Mouse (Mus musculus): ENCODE measurements around the gene Mrpl54. TPM values are rescaled to one million over a fixed set of nuclear protein-coding genes. Genes with fewer than 3 reads are reported as not detected.
"Not testable (repeated sequence)": the region's sequence is repeated elsewhere in the genome, so short reads cannot be mapped to it uniquely, and the experiment has no call there.

Gene Mrpl54
- total RNA-seq, 2 experiments from 2014 or later, result 106 to 116 TPM

DNA sequence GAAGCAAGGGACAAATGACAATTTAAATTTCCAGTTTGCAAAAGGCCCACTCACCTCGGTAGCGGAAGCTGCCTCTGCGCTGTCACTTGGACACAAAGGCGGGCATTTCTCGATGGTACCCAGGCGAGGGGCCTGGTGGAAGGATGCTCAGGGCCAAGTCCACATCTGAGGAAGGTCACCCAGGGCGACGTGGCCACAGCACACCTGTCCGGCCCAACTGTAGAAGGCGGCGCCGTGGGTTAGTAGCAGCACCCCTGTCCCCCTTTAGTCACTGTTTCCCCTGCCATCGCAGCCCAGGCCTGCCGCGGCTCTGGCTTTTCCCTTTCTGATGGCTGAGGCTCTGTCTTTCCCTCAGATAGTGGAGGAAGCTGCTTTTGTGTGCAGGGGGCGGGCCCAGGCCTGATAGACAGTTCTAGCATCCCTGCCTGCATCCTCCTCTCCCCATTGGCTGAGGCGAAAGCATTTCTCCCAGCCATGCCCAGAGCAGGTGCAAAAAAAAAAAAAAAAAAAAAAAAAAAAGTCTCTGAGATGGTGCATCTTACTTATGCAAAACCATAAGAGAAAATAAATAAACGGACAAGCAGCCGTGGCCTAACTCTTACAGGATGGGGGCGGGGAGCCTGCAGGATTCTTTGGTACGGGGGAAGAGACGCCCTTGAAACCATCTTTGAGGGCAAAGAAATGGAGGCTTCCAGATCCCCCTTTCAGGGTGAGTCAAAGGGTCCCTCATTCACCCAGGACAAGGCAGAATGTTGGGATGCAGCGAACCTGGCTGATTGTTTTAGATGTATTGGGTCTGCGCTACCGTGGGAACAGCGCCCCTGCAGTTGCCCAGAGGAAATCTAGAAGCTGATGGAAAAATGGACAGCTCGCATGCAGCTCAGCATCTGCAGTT is 36.0 kb downstream of the Mrpl54 start, which contains the start of gene Atcay:
Gene Atcay, minus strand, starts transcription at position 396 of the 895 bp plus-strand sequence.
- no peak for DNase-seq (ENCODE audit: low spot score)

DNA sequence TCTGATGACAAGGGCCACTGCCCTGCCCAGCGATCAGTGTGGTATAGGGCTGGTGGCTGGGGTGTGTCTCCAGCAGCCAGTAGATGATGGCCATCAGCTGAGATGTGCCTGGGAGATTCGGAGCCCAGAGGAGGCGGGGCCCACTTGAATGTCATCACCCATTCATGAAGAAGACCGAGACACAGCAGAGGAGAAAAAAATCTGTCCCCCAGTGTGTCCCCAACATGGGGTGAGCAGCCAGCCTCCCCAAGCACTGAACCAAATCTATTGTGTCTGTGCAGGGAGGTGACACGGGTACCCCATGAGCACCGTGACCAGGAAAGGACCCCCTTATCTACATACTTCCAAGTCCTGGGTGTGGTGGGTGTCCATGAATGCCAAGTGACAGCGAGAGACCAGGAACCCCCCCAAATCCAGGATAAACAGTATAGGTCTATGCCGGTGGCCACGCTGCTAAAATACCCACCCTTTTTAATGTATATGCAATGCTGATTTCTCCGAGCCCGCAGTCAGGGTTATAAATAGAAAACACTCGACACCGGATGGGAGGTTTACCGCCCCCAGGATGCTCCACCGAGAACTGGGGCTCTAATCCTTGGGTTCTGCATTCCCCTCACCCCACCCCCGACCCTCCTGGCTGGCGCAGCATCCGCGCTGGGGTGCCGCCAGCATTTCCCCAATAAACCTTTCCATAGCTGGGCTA is 36.8 kb downstream of the Mrpl54 start:
- DNase-seq (ENCODE audit: low spot score), result no peak

DNA sequence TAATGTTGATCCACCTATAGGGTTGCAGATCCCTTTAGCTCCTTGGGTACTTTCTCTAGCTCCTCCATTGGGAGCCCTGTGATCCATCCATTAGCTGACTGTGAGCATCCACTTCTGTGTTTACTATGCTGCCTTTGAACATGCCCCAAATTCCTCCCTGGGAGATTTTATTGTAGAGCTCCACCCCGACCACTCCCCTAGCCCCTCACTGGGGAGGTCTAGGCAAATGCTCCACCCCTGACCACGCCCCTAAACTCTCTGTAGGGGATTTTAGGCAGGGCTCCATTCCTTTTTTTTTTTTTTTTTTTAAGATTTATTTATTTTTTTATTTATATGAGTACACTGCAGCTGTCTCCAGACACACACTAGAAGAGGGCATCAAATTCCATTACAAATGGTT is 43.0 kb downstream of the Mrpl54 start:
- DNase-seq (ENCODE audit: low spot score), result not testable (repeated sequence)

DNA sequence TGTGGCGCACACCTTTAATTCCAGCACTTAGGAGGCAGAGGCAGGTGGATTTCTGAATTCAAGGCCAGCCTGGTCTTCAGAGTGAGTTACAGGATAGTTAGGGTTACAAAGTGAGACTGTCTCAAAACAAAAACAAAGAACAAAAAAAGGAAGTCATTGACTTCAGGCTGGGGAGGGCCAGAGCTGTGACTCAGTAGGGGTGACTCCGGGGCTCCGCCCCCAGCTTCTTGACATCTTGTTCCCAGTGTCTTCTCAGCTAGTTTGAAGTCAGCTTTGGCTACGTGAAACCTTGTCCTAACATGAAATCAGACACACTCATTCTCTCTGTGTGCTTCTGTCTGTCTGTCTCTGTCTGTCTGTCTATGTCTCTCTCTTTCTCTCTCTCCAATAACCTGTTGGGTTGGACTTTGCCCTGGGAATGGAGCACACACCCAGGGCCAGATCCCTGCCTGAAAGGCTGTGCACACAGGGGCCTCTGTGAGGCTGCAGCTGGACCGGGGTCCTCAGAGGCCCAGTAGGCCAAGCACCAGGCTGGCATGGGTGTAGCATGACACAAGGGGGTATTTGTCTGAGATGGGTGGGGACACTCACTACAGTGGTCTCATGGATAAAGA is 45.2 kb downstream of the Mrpl54 start:
- DNase-seq (ENCODE audit: low spot score), result no peak

DNA sequence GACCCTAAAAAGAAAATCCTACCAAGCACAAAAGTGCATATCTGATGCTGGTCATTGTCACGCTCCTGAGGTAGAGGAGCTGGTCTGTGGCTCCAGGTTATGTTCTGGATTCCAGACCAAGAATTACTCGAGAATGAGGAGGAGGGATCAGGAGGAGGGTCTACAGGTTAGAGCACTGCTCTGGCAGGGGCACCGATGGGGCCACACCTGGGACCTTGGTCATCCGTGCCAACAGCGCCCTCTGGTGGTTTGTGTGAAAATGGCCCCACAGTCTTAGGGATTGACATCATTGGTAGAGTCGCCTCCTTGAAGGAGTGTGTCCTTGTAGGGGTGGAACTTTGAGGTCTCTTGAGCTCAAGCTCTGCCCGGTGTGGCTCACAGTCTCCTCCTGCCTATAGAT is 48.8 kb downstream of the Mrpl54 start:
- peak; percentile 78 for DNase-seq (ENCODE audit: low spot score)

- DNase-seq (ENCODE audit: low spot score), result not testable (repeated sequence)
Measured at GRCm38 (mm10) chr10:81217267-81217666, 49.5 kb downstream of the Mrpl54 start.

GRCm38 (mm10) chr10:81216810-81217209 is 49.9 kb downstream of the Mrpl54 start:
- no peak for DNase-seq (ENCODE audit: low spot score)

GRCm38 (mm10) chr10:81216260-81216659 is 50.5 kb downstream of the Mrpl54 start:
- no peak for DNase-seq (ENCODE audit: low spot score)

Small RNA genes within 50 kb of the gene (microRNA-seq; reads per million reads assigned to microRNA genes)
- 34.1 reads per million, percentile 45 among the genes with 10 or more reads in this experiment for gene Mir3057

Other genes starting within 250 kb of the Mrpl54 start
- under 1 TPM in 1 of 2 experiments, not detected in 1; 0.07 TPM for gene Diras1, start 241.3 kb downstream of the Mrpl54 start, total RNA-seq (2021)
- 10 to 100 TPM; 13.7 TPM for gene Slc39a3, start 229.5 kb downstream of the Mrpl54 start, total RNA-seq (2021)
- gene Sgta, start 206.8 kb downstream of the Mrpl54 start, total RNA-seq (2021), result 100 to 1,000 TPM; 101 to 103 TPM
- 10 to 100 TPM; 21.1 to 26.0 TPM for gene Thop1, start 196.9 kb downstream of the Mrpl54 start, total RNA-seq (2021)
- gene Creb3l3, start 168.1 kb downstream of the Mrpl54 start, total RNA-seq (2021), result under 1 TPM in 1 of 2 experiments, not detected in 1; 0.09 TPM
- gene Map2k2, start 161.0 kb downstream of the Mrpl54 start, total RNA-seq (2021), result 100 to 1,000 TPM; 173 to 189 TPM
- 10 to 100 TPM; 22.1 to 24.5 TPM for gene Zbtb7a, start 131.7 kb downstream of the Mrpl54 start, total RNA-seq (2021)
- gene Pias4, start 99.0 kb downstream of the Mrpl54 start, total RNA-seq (2021), result 10 to 100 TPM; 15.3 to 17.1 TPM
- 1,000 to 10,000 TPM; 1,320 to 1,335 TPM for gene Eef2, start 90.3 kb downstream of the Mrpl54 start, total RNA-seq (2021)
- 10 to 100 TPM; 25.5 to 28.4 TPM for gene Dapk3, start 83.9 kb downstream of the Mrpl54 start, total RNA-seq (2021)
- gene 4930442H23Rik, start 83.1 kb downstream of the Mrpl54 start, total RNA-seq (2021), result not detected
- gene Nmrk2, start 64.9 kb downstream of the Mrpl54 start, total RNA-seq (2021), result 100 to 1,000 TPM in 1 of 2 experiments, 10 to 100 TPM in 1; 59.9 to 118 TPM
- not detected for gene Atcay, start 36.1 kb downstream of the Mrpl54 start, total RNA-seq (2021)
- gene Zfr2, start 33.8 kb downstream of the Mrpl54 start, total RNA-seq (2021), result 1 to 10 TPM; 1.9 to 2.7 TPM
- not detected for gene Matk, start 14.0 kb downstream of the Mrpl54 start, total RNA-seq (2021)
- gene Apba3, start within 50 bp of the Mrpl54 start, total RNA-seq (2021), result 100 to 1,000 TPM; 102 to 105 TPM
- not detected for gene Tjp3, start 24.6 kb upstream of the Mrpl54 start, total RNA-seq (2021)
- 10 to 100 TPM; 19.7 to 20.4 TPM for gene Pip5k1c, start 26.0 kb upstream of the Mrpl54 start, total RNA-seq (2021)
- 10 to 100 TPM; 10.1 to 10.9 TPM for gene Cactin, start 54.2 kb upstream of the Mrpl54 start, total RNA-seq (2021)
- under 1 TPM; 0.16 to 0.55 TPM for gene Tbxa2r, start 61.8 kb upstream of the Mrpl54 start, total RNA-seq (2021)
- 1 to 10 TPM in 1 of 2 experiments, under 1 TPM in 1; 0.39 to 1.4 TPM for gene Gipc3, start 76.3 kb upstream of the Mrpl54 start, total RNA-seq (2021)
- gene Hmg20b, start 83.5 kb upstream of the Mrpl54 start, total RNA-seq (2021), result 10 to 100 TPM; 14.7 to 19.6 TPM
- 1 to 10 TPM; 2.3 to 2.8 TPM for gene Mfsd12, start 90.6 kb upstream of the Mrpl54 start, total RNA-seq (2021)
- under 1 TPM; 0.23 to 0.66 TPM for gene 4930404N11Rik, start 98.9 kb upstream of the Mrpl54 start, total RNA-seq (2021)
- 10 to 100 TPM; 15.3 to 15.4 TPM for gene Fzr1, start 111.6 kb upstream of the Mrpl54 start, total RNA-seq (2021)
- 10 to 100 TPM; 41.1 to 44.1 TPM for gene Dohh, start 117.5 kb upstream of the Mrpl54 start, total RNA-seq (2021)
- gene Gm48551, start 117.5 kb upstream of the Mrpl54 start, total RNA-seq (2021), result under 1 TPM; 0.57 to 0.97 TPM
- gene Gm48552, start 122.1 kb upstream of the Mrpl54 start, total RNA-seq (2021), result under 1 TPM in 1 of 2 experiments, not detected in 1; 0.34 TPM
- not detected for gene Smim24, start 126.1 kb upstream of the Mrpl54 start, total RNA-seq (2021)
- 100 to 1,000 TPM; 232 to 244 TPM for gene Nfic, start 188.7 kb upstream of the Mrpl54 start, total RNA-seq (2021)
- gene Celf5, start 215.8 kb upstream of the Mrpl54 start, total RNA-seq (2021), result under 1 TPM; 0.05 to 0.07 TPM
- 10 to 100 TPM; 41.0 to 45.8 TPM for gene Ncln, start 229.5 kb upstream of the Mrpl54 start, total RNA-seq (2021)
- gene S1pr4, start 233.2 kb upstream of the Mrpl54 start, total RNA-seq (2021), result under 1 TPM; 0.71 to 0.78 TPM